Mouse (Mus musculus) mesoderm, embryonic 11.5 days (tissue): ENCODE data around the gene Ces2c.
"Not testable (repeated sequence)": the region's sequence is repeated elsewhere in the genome, so short reads cannot be mapped to it uniquely, and the experiment has no call there.

Experiments
- DNase-seq: peaks from one replicate; pipeline ENCODE4 v3.0.0-alpha.2; 2012; ENCODE audit warnings: low read depth, low spot score

Ces2c gene

GRCm38 (mm10) chr8:104846831-104847230 lies at the start of gene Ces2c:
Gene Ces2c (plus strand): TSS chr8:104847068.
- no peak for DNase-seq

- no peak for DNase-seq
Measured at GRCm38 (mm10) chr8:104799385-104799784, 47.5 kb upstream of the Ces2c start.

GRCm38 (mm10) chr8:104806127-104806526 lies 40.7 kb upstream of the Ces2c start:
- DNase-seq = no peak

- no peak for DNase-seq
Measured at GRCm38 (mm10) chr8:104808542-104809413, 38.1 kb upstream of the Ces2c start.

GRCm38 (mm10) chr8:104809436-104809835 lies 37.4 kb upstream of the Ces2c start:
- no peak for DNase-seq

GRCm38 (mm10) chr8:104826912-104827311 lies 20.0 kb upstream of the Ces2c start:
- DNase-seq = no peak

GRCm38 (mm10) chr8:104828221-104828620 lies 18.6 kb upstream of the Ces2c start:
- no peak for DNase-seq

- no peak for DNase-seq
Measured at GRCm38 (mm10) chr8:104831440-104831839, 15.4 kb upstream of the Ces2c start, which contains the start of gene Ces2b. Gene Ces2b (plus strand): TSS chr8:104831572.

- no peak for DNase-seq
Measured at GRCm38 (mm10) chr8:104841360-104842078, 5.3 kb upstream of the Ces2c start.

GRCm38 (mm10) chr8:104847741-104848462 lies 1.0 kb downstream of the Ces2c start:
- no peak for DNase-seq

GRCm38 (mm10) chr8:104866844-104867531 lies 20.1 kb downstream of the Ces2c start:
- not testable (repeated sequence) for DNase-seq

- DNase-seq = not testable (repeated sequence)
Measured at GRCm38 (mm10) chr8:104868876-104869275, 22.0 kb downstream of the Ces2c start.

- not testable (repeated sequence) for DNase-seq
Measured at GRCm38 (mm10) chr8:104886223-104886926, 39.5 kb downstream of the Ces2c start.

GRCm38 (mm10) chr8:104901746-104902145 lies 54.9 kb downstream of the Ces2c start:
- DNase-seq = no peak
